Mouse (Mus musculus): Measurements from ENCODE around the gene Raver1. TPM values are rescaled to one million over a fixed set of nuclear protein-coding genes. Genes with fewer than 3 reads are reported as not detected.

Raver1 gene
- polyA plus RNA-seq, 1 experiment from 2014 or later: 58.8 TPM

DNA sequence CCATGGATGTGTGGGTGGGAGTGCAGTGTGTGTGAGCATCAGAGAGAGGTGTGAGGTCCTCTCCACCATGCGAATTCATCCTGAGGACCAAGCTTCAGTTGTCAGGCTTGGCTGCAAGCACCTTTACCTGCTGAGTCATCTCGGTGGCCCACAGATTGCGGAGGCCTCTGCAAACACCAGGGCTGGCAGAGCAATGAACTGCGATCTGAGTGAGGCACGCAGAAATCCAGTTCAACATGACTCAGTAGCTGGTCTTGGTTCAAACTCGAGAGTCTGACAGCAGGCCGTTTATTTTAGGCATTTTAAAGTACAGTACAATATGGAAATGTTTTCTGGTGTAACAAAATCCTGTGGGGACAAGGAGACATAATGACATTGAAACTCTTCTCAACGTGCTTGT lies 6.0 kb upstream of the Raver1 start:
- H3K4me1 ChIP-seq: peaks cover 7% of the 10 kb centered on the region; the same call in 1 of the 2 replicates
- no peak overlapping the region for H3K27ac ChIP-seq
- no peak overlapping the region for H3K4me3 ChIP-seq
- WGBS: 84% methylated on average over 8 of the region's 8 CpGs
- H3K9ac ChIP-seq: no peak overlapping the region
- ATAC-seq (ENCODE audit: low FRiP score): no peak
- H3K4me2 ChIP-seq (replicated peaks): no peak overlapping the region
- no peaks in the 10 kb centered on the region for H3K36me3 ChIP-seq
- H3K9me3 ChIP-seq (replicated peaks): no peaks in the 10 kb centered on the region
- no peaks in the 10 kb centered on the region for H3K27me3 ChIP-seq

GRCm38 (mm10) chr9:21095958-21096357 lies 4.2 kb upstream of the Raver1 start:
- Histone ChIP-seq H3K4me3 (no peak overlapping the region), H3K9ac (no peak overlapping the region), H3K9me3 (replicated peaks) (no peaks in the 10 kb centered on the region), H3K27ac (no peak overlapping the region), H3K4me1 (peaks cover 8% of the 10 kb centered on the region), H3K36me3 (no peaks in the 10 kb centered on the region), H3K27me3 (no peaks in the 10 kb centered on the region), H3K4me2 (replicated peaks) (no peak overlapping the region)
- ATAC-seq (ENCODE audit: low FRiP score): no peak
- WGBS: 71% methylated on average over 4 of the region's 4 CpGs

DNA sequence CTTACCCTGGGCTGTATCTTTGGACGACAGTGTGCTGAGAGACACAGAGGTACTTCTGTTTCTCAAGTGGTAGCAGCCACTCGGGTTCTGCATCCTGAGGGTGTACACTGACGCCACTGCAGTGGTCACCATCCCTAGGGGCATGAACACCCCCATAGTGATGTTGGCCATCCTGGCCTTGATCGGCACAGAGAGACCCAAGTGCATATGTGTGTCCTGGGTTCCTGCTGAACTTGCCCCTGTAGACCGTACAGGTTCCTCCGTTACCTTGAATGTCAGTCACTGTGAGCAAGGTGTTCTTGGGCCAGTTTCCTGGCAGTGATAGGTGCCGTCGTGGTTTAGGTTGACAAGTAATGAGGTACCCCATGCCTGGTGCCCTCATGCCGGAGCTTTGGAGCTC lies 1.6 kb upstream of the Raver1 start:
- no peak overlapping the region for H3K9ac ChIP-seq
- WGBS: 96% methylated on average over 9 of the region's 9 CpGs
- H3K27me3 ChIP-seq: no peaks in the 10 kb centered on the region
- no peaks in the 10 kb centered on the region for H3K9me3 ChIP-seq (replicated peaks)
- peaks cover 16% of the 10 kb centered on the region for H3K36me3 ChIP-seq
- no peak overlapping the region for H3K27ac ChIP-seq
- H3K4me2 ChIP-seq (replicated peaks): no peak overlapping the region
- H3K4me3 ChIP-seq: no peak overlapping the region
- H3K4me1 ChIP-seq: peaks cover 17% of the 10 kb centered on the region
- ATAC-seq (ENCODE audit: low FRiP score): no peak

GRCm38 (mm10) chr9:21090972-21091706 lies 669 bp downstream of the Raver1 start:
- ATAC-seq (ENCODE audit: low FRiP score): no peak; the same call in 1 of the 2 replicates

GRCm38 (mm10) chr9:21090537-21090936 lies 1.3 kb downstream of the Raver1 start:
- Histone ChIP-seq H3K4me1 (peaks cover 20% of the 10 kb centered on the region), H3K4me2 (replicated peaks) (peak overlapping the region; percentile 90), H3K4me3 (peak overlapping the region; percentile 61), H3K36me3 (peaks cover 45% of the 10 kb centered on the region), H3K27ac (0 out of 2 replicates have a peak overlapping the region, but pooled peaks have one; percentile 92), H3K9ac (peak overlapping the region; percentile 70), H3K9me3 (replicated peaks) (no peaks in the 10 kb centered on the region), H3K27me3 (no peaks in the 10 kb centered on the region)
- WGBS: 81% methylated on average over 1 of the region's 1 CpGs
- no peak for ATAC-seq (ENCODE audit: low FRiP score)

More at GRCm38 (mm10) chr9:21090972-21091706, 669 bp downstream of the Raver1 start:
- peaks cover 39% of the 10 kb centered on the region for H3K36me3 ChIP-seq
- H3K9me3 ChIP-seq (replicated peaks): no peaks in the 10 kb centered on the region
- H3K4me3 ChIP-seq: peak overlapping the region; percentile 61
- WGBS: 5% methylated on average over 24 of the region's 24 CpGs
- H3K27me3 ChIP-seq: no peaks in the 10 kb centered on the region
- peak overlapping the region; percentile 90 for H3K4me2 ChIP-seq (replicated peaks)
- H3K4me1 ChIP-seq: peaks cover 20% of the 10 kb centered on the region
- peak overlapping the region; percentile 92 for H3K27ac ChIP-seq
- peak overlapping the region; percentile 70 for H3K9ac ChIP-seq

GRCm38 (mm10) chr9:21083324-21083723 lies 8.5 kb downstream of the Raver1 start:
- Histone ChIP-seq H3K9ac (no peak overlapping the region), H3K4me3 (no peak overlapping the region), H3K36me3 (peaks cover 90% of the 10 kb centered on the region), H3K4me2 (replicated peaks) (no peak overlapping the region), H3K27ac (no peak overlapping the region), H3K9me3 (replicated peaks) (no peaks in the 10 kb centered on the region), H3K27me3 (no peaks in the 10 kb centered on the region), H3K4me1 (0 out of 2 replicates have a peak, but pooled peaks cover 2% of the 10 kb centered on the region)
- ATAC-seq (ENCODE audit: low FRiP score): no peak
- 94% methylated on average over 3 of the region's 3 CpGs for WGBS

GRCm38 (mm10) chr9:21081127-21081526 lies 10.7 kb downstream of the Raver1 start:
- Histone ChIP-seq H3K4me2 (replicated peaks) (no peak overlapping the region), H3K27ac (no peak overlapping the region), H3K9me3 (replicated peaks) (no peaks in the 10 kb centered on the region), H3K27me3 (no peaks in the 10 kb centered on the region), H3K36me3 (peaks cover 88% of the 10 kb centered on the region), H3K4me1 (no peaks in the 10 kb centered on the region), H3K9ac (no peak overlapping the region), H3K4me3 (no peak overlapping the region)
- no peak for ATAC-seq (ENCODE audit: low FRiP score)
- 92% methylated on average over 9 of the region's 9 CpGs for WGBS

DNA sequence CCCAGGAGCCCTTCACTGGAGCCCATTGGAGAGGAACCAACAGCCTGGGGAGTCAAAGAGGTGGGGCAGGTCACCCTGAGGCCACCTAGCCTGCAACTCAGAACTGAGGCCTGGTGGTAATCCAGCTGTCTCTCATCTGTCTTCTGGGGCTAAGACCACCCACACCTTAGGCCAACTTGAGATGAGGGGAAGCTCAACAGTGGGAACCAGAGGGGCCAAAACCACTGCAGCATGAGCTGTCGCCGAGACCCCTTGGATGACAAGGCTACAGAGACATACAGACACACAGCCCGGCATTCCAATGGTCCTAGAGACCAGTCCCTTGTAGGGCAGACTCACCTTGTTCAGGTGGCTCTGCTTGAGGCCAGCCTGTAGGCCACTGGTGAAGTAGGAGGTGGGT lies 16.2 kb downstream of the Raver1 start:
- no peak overlapping the region for H3K4me2 ChIP-seq (replicated peaks)
- no peak overlapping the region for H3K27ac ChIP-seq
- no peak overlapping the region for H3K4me3 ChIP-seq
- no peaks in the 10 kb centered on the region for H3K27me3 ChIP-seq
- peaks cover 12% of the 10 kb centered on the region for H3K4me1 ChIP-seq
- no peak for ATAC-seq (ENCODE audit: low FRiP score)
- no peaks in the 10 kb centered on the region for H3K9me3 ChIP-seq (replicated peaks)
- no peak overlapping the region for H3K9ac ChIP-seq
- 86% methylated on average over 3 of the region's 3 CpGs for WGBS
- peaks cover 62% of the 10 kb centered on the region for H3K36me3 ChIP-seq

- no peak for ATAC-seq (ENCODE audit: low FRiP score)
These were observed 17.6 kb downstream of the Raver1 start for GRCm38 (mm10) chr9:21074173-21074572.

GRCm38 (mm10) chr9:21073044-21073840 lies 18.6 kb downstream of the Raver1 start, which contains the start of the genes Gm49373 and Fdx1l:
Gene Gm49373 (minus strand): TSS chr9:21073096.
Gene Fdx1l (minus strand): TSS chr9:21073614.
- peak; percentile 94 for ATAC-seq (ENCODE audit: low FRiP score)
- peak within 1 kb of the TSS; percentile 88 for H3K4me2 ChIP-seq (replicated peaks)
- peak within 1 kb of the TSS; percentile 87 for H3K4me3 ChIP-seq
- H3K27ac ChIP-seq: peak within 1 kb of the TSS; percentile 64
- H3K9me3 ChIP-seq (replicated peaks): no peaks in the 10 kb centered on the region
- H3K9ac ChIP-seq: peak within 1 kb of the TSS; percentile 84
- H3K4me1 ChIP-seq: peaks cover 12% of the 10 kb centered on the region
- 3% methylated on average over 58 of the region's 58 CpGs for WGBS
- peaks cover 43% of the 10 kb centered on the region for H3K36me3 ChIP-seq
- H3K27me3 ChIP-seq: no peaks in the 10 kb centered on the region

More at GRCm38 (mm10) chr9:21074173-21074572, 17.6 kb downstream of the Raver1 start:
- H3K4me1 ChIP-seq: peaks cover 12% of the 10 kb centered on the region
- H3K4me3 ChIP-seq: no peak overlapping the region
- no peak overlapping the region for H3K9ac ChIP-seq
- H3K4me2 ChIP-seq (replicated peaks): no peak overlapping the region
- no peaks in the 10 kb centered on the region for H3K9me3 ChIP-seq (replicated peaks)
- 0 out of 2 replicates have a peak overlapping the region, but pooled peaks have one; percentile 17 for H3K27ac ChIP-seq
- H3K36me3 ChIP-seq: peaks cover 53% of the 10 kb centered on the region
- no peaks in the 10 kb centered on the region for H3K27me3 ChIP-seq
- 86% methylated on average over 1 of the region's 1 CpGs for WGBS

GRCm38 (mm10) chr9:21072641-21073040 lies 19.2 kb downstream of the Raver1 start:
- no peaks in the 10 kb centered on the region for H3K27me3 ChIP-seq
- peak overlapping the region; percentile 88 for H3K4me2 ChIP-seq (replicated peaks)
- H3K36me3 ChIP-seq: peaks cover 41% of the 10 kb centered on the region
- peaks cover 12% of the 10 kb centered on the region for H3K4me1 ChIP-seq
- no peaks in the 10 kb centered on the region for H3K9me3 ChIP-seq (replicated peaks)
- H3K9ac ChIP-seq: peak overlapping the region; percentile 84
- WGBS: 13% methylated on average over 4 of the region's 4 CpGs
- H3K27ac ChIP-seq: no peak overlapping the region
- H3K4me3 ChIP-seq: peak overlapping the region; percentile 87
- peak; percentile 7 for ATAC-seq (ENCODE audit: low FRiP score)

- H3K4me3 ChIP-seq: no peak within 1 kb of the TSS
- H3K9ac ChIP-seq: no peak within 1 kb of the TSS
- 88% methylated on average over 27 of the region's 27 CpGs for WGBS
- ATAC-seq (ENCODE audit: low FRiP score): no peak
- no peaks in the 10 kb centered on the region for H3K9me3 ChIP-seq (replicated peaks)
- peaks cover under 1% of the 10 kb centered on the region; the same call in 1 of the 2 replicates for H3K4me1 ChIP-seq
- H3K27me3 ChIP-seq: no peaks in the 10 kb centered on the region
- H3K27ac ChIP-seq: no peak within 1 kb of the TSS
- H3K36me3 ChIP-seq: peaks cover 48% of the 10 kb centered on the region
- H3K4me2 ChIP-seq (replicated peaks): no peak within 1 kb of the TSS
These were observed 24.7 kb downstream of the Raver1 start, which contains the start of gene Zglp1 for GRCm38 (mm10) chr9:21067006-21067684. Gene Zglp1 (minus strand): TSS chr9:21067093.
